Mouse (Mus musculus) E14TG2a.4 (cell line): ENCODE measurements at regions not wholly inside any gene's neighbourhood (a gene's known extent, or its start where the extent isn't known, plus 50 kb on each side); places are given as distances from the start of the nearest gene placed in this dataset.

ENCODE experiments used
- H3K27me3 ChIP-seq: 2 replicates; pipeline ENCODE4 v1.6.1; 2014; ENCODE audit warnings: low read length, control low read depth; ENCODE audit not compliant: insufficient read depth
- H3K36me3 ChIP-seq: 2 replicates; pipeline ENCODE4 v1.6.1; 2014; ENCODE audit warnings: low read length, control low read depth; ENCODE audit not compliant: insufficient read depth
- H3K4me1 ChIP-seq: replicated peaks from 2 replicates; pipeline ENCODE4 v1.6.1; 2014; ENCODE audit warnings: low read depth, low read length, control low read depth
- H3K4me3 ChIP-seq: replicated peaks from 2 replicates; pipeline ENCODE4 v1.5.1; 2014; ENCODE audit warnings: mild to moderate bottlenecking, low read length
- H3K9me3 ChIP-seq: 2 replicates; pipeline ENCODE4 v1.6.1; 2014; ENCODE audit warnings: low read length, control low read depth
- CTCF ChIP-seq: conservative IDR thresholded peaks from 2 replicates; pipeline ENCODE4 v1.5.1; 2014; ENCODE audit warnings: low read length
- NANOG ChIP-seq: IDR thresholded peaks from 2 replicates; pipeline ENCODE4 v1.6.1; 2014; ENCODE audit warnings: borderline replicate concordance, low read length, mixed read lengths
- POU5F1 ChIP-seq: IDR thresholded peaks from 2 replicates; pipeline ENCODE4 v1.6.1; 2014; ENCODE audit warnings: low read length, borderline replicate concordance

GRCm38 (mm10) chr17:79504209-79504608, 107.5 kb upstream of the Rmdn2 start:
- Histone ChIP-seq H3K9me3 (no peaks in the 10 kb centered on the region), H3K27me3 (no peaks in the 10 kb centered on the region), H3K4me1 (no peaks in the 10 kb centered on the region), H3K4me3 (no peak overlapping the region), H3K36me3 (no peaks in the 10 kb centered on the region)
- TF ChIP-seq CTCF (no peak), POU5F1 (no peak), NANOG (no peak)

- H3K36me3 ChIP-seq, result no peaks in the 10 kb centered on the region
- no peaks in the 10 kb centered on the region for H3K27me3 ChIP-seq
- H3K9me3 ChIP-seq, result no peaks in the 10 kb centered on the region
- no peaks in the 10 kb centered on the region for H3K4me1 ChIP-seq
- TF ChIP-seq POU5F1, result no peak
- H3K4me3 ChIP-seq, result no peak overlapping the region
Measured at GRCm38 (mm10) chr17:79505565-79505964, 106.1 kb upstream of the Rmdn2 start.

GRCm38 (mm10) chr17:79509281-79509680, 102.4 kb upstream of the Rmdn2 start:
- Histone ChIP-seq H3K9me3 (no peaks in the 10 kb centered on the region), H3K4me1 (no peaks in the 10 kb centered on the region), H3K27me3 (no peaks in the 10 kb centered on the region), H3K4me3 (no peak overlapping the region), H3K36me3 (no peaks in the 10 kb centered on the region)
- TF ChIP-seq NANOG (no peak), CTCF (no peak), POU5F1 (no peak)

GRCm38 (mm10) chr17:79509957-79510710, 101.5 kb upstream of the Rmdn2 start:
- Histone ChIP-seq H3K4me3 (no peak overlapping the region), H3K4me1 (no peaks in the 10 kb centered on the region), H3K9me3 (no peaks in the 10 kb centered on the region), H3K27me3 (no peaks in the 10 kb centered on the region), H3K36me3 (no peaks in the 10 kb centered on the region)
- no peak for TF ChIP-seq POU5F1

- TF ChIP-seq NANOG, result no peak
- no peak for TF ChIP-seq CTCF
- TF ChIP-seq POU5F1, result no peak
- no peak overlapping the region for H3K4me3 ChIP-seq
- H3K4me1 ChIP-seq, result no peaks in the 10 kb centered on the region
- no peaks in the 10 kb centered on the region for H3K36me3 ChIP-seq
- no peaks in the 10 kb centered on the region for H3K27me3 ChIP-seq
- no peaks in the 10 kb centered on the region for H3K9me3 ChIP-seq
Measured at GRCm38 (mm10) chr17:79511218-79511617, 100.4 kb upstream of the Rmdn2 start.

GRCm38 (mm10) chr17:79514076-79514475, 97.6 kb upstream of the Rmdn2 start:
- H3K4me1 ChIP-seq, result no peaks in the 10 kb centered on the region
- no peaks in the 10 kb centered on the region for H3K27me3 ChIP-seq
- no peak overlapping the region for H3K4me3 ChIP-seq
- no peaks in the 10 kb centered on the region for H3K9me3 ChIP-seq
- H3K36me3 ChIP-seq, result no peaks in the 10 kb centered on the region
- no peak for TF ChIP-seq NANOG
- no peak for TF ChIP-seq CTCF
- no peak for TF ChIP-seq POU5F1

- no peaks in the 10 kb centered on the region for H3K4me1 ChIP-seq
- no peak for TF ChIP-seq POU5F1
- TF ChIP-seq NANOG, result no peak
- peak; percentile 16 for TF ChIP-seq CTCF
Measured at GRCm38 (mm10) chr17:79518185-79518584, 93.5 kb upstream of the Rmdn2 start.

GRCm38 (mm10) chr17:79518696-79519095, 93.0 kb upstream of the Rmdn2 start:
- Histone ChIP-seq H3K9me3 (no peaks in the 10 kb centered on the region), H3K27me3 (no peaks in the 10 kb centered on the region), H3K4me1 (no peaks in the 10 kb centered on the region), H3K4me3 (no peak overlapping the region), H3K36me3 (no peaks in the 10 kb centered on the region)
- TF ChIP-seq NANOG (no peak), CTCF (no peak), POU5F1 (no peak)

More at GRCm38 (mm10) chr17:79518185-79518584, 93.5 kb upstream of the Rmdn2 start:
- Histone ChIP-seq H3K36me3 (no peaks in the 10 kb centered on the region), H3K9me3 (no peaks in the 10 kb centered on the region), H3K4me3 (no peak overlapping the region), H3K27me3 (no peaks in the 10 kb centered on the region)

- no peaks in the 10 kb centered on the region for H3K36me3 ChIP-seq
- H3K9me3 ChIP-seq, result no peaks in the 10 kb centered on the region
- no peak overlapping the region for H3K4me3 ChIP-seq
- TF ChIP-seq CTCF (no peak), POU5F1 (no peak)
- H3K27me3 ChIP-seq, result no peaks in the 10 kb centered on the region
- H3K4me1 ChIP-seq, result no peaks in the 10 kb centered on the region
Measured at GRCm38 (mm10) chr17:79519356-79519755, 92.3 kb upstream of the Rmdn2 start.
